Mouse (Mus musculus): ENCODE results near the gene Ankfy1.

The Ankfy1 gene

GRCm38 (mm10) chr11:72795455-72796295 is 105.9 kb downstream of the Ankfy1 start, which contains the start of the genes Cyb5d2 and Zzef1:
Cyb5d2 (minus strand) TSS chr11:72796142.
Zzef1 (plus strand) TSS chr11:72796226.
- DNase-seq (ENCODE audit: low spot score), result peak; percentile 76

GRCm38 (mm10) chr11:72796296-72796687 is 106.5 kb downstream of the Ankfy1 start:
- no peak for DNase-seq (ENCODE audit: low spot score)

- no peak for DNase-seq (ENCODE audit: low spot score)
These were observed 107.0 kb downstream of the Ankfy1 start for GRCm38 (mm10) chr11:72796773-72797338.

- DNase-seq (ENCODE audit: low spot score), result no peak
These were observed 108.3 kb downstream of the Ankfy1 start for GRCm38 (mm10) chr11:72798112-72798511.

GRCm38 (mm10) chr11:72801182-72801581 is 111.4 kb downstream of the Ankfy1 start:
- no peak for DNase-seq (ENCODE audit: low spot score)

- no peak for DNase-seq (ENCODE audit: low spot score)
These were observed 113.2 kb downstream of the Ankfy1 start for GRCm38 (mm10) chr11:72803038-72803437.

GRCm38 (mm10) chr11:72804586-72804985 is 114.8 kb downstream of the Ankfy1 start:
- no peak for DNase-seq (ENCODE audit: low spot score)

GRCm38 (mm10) chr11:72805232-72805631 is 115.4 kb downstream of the Ankfy1 start:
- DNase-seq (ENCODE audit: low spot score), result no peak

- no peak for DNase-seq (ENCODE audit: low spot score)
These were observed 116.8 kb downstream of the Ankfy1 start for GRCm38 (mm10) chr11:72806556-72806955.

GRCm38 (mm10) chr11:72807992-72808391 is 118.2 kb downstream of the Ankfy1 start:
- no peak for DNase-seq (ENCODE audit: low spot score)

GRCm38 (mm10) chr11:72813687-72814086 is 123.9 kb downstream of the Ankfy1 start:
- no peak for DNase-seq (ENCODE audit: low spot score)

- no peak for DNase-seq (ENCODE audit: low spot score)
These were observed 124.4 kb downstream of the Ankfy1 start for GRCm38 (mm10) chr11:72814188-72814587.

- no peak for DNase-seq (ENCODE audit: low spot score)
These were observed 127.1 kb downstream of the Ankfy1 start for GRCm38 (mm10) chr11:72816859-72817258.

- no peak for DNase-seq (ENCODE audit: low spot score)
These were observed 128.3 kb downstream of the Ankfy1 start for GRCm38 (mm10) chr11:72818067-72818466.

- DNase-seq (ENCODE audit: low spot score), result no peak
These were observed 131.2 kb downstream of the Ankfy1 start for GRCm38 (mm10) chr11:72821041-72821440.

Data from ovary, postnatal 10 days (tissue).